Mouse (Mus musculus) thymus, postnatal 14 days (tissue): ENCODE results near the gene Atxn10.
A peak's percentile ranks its signal among the peaks of the same experiment; 100 is the strongest.

Experiments
- DNase-seq: peaks from one replicate; pipeline ENCODE4 v3.0.0; 2021

Gene Atxn10

DNA sequence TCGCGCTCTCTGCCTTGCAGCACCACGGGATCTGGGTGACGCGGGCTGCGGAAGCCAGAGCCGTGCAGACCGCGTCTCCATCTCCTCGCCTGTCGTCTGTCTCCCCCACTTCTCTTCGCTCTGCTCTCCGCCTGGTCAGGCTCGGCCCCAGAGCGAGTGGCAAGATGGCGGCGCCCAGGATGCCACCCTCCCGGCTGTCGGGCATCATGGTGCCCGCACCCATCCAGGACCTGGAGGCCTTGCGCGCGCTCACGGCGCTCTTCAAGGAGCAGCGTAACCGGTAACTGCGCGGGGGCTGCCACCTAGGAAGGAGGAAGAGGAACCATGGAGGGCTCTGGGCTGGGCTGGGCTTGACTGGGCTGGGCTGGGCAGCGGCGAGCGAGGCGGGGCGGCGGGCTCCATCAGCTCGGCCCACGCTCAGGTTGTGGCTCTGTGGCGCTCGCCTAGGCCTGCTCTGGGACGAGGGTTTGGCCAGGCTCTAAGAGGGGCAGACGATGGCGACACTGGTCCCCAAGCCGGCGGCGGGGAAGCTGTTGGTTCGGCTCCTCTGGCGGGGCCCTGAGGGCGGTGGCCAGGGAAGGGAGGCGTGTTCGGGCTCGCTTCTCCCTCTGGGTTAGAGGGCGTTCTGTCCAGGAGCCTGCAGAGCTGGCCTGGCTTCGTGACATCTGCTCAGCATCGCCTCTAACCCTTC, 401 bp downstream of the Atxn10 start:
- peak; percentile 82 for DNase-seq

DNA sequence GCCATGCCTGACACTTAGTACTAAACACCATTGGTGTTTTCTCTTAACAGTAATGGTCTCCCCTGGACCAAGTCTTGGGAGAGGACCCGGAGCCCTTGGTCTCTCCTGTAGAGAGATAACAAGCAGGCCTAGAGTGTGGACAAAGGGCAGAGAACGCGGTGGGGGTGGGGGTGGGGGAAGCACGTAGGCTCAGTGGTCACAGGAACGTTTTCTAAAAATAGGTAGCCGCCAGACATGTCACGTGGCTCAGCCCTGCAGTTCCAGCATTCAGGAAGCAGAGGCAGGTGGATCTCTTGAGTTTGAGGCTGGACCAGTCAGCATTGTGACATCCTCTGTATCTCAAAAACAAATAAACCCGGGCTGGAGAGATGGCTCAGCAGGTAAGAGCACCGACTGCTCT, 1.2 kb downstream of the Atxn10 start:
- DNase-seq: no peak

DNA sequence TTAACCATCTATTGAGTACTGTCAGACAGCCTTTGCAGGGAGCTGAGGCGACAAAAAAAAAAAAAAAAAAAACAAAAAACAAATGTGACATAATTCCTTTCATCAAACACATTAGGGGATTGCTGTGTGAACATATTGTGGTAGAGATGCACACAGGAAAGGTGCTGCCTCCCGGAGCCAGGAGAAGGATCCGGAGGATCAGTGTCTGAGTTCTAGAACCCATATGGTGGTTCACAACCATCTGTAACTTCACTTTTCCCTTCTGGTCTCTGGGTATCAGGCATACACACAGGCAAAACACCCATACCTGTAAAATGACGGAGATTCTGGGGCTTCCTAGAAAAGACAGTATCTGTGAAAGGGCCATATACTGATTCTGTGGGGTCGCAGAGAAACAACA, 1.9 kb downstream of the Atxn10 start:
- no peak for DNase-seq

DNA sequence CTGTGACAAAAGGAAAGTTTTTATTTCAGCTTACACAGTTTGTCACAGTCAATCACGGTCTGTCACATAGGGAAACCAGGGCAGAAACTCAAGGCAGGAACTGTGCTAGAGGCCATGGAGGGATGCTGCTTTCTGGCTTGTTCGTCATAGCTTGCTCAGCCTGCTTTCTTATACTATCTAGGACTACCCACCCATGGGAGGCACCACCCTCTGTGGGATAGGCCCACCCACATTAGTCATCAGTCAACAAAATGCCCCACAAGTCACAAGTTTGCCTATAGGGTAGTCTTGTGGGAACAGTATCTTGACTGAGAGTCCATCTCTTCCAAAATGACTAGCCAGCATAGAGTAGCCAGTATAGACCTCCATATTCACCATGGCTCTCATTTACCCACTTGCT, 6.2 kb downstream of the Atxn10 start:
- no peak for DNase-seq

DNA sequence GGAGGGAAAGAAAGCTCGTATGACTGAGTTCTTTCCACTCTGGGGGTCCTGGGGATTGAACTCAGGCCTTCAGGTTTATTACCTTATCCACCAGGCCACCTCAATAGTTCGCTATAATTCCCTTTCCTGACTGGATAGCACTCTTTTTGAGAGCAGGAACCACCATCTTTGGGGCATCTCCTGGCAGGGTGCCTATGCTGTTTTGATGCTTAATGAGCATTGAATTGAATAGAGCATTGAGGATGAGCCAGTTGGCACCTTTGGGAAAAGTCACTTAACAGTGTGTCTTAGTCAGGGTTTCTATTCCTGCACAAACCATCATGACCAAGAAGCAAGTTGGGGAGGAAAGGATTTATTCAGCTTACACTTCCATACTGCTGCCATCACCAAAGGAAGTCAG, 8.6 kb downstream of the Atxn10 start:
- DNase-seq: no peak

DNA sequence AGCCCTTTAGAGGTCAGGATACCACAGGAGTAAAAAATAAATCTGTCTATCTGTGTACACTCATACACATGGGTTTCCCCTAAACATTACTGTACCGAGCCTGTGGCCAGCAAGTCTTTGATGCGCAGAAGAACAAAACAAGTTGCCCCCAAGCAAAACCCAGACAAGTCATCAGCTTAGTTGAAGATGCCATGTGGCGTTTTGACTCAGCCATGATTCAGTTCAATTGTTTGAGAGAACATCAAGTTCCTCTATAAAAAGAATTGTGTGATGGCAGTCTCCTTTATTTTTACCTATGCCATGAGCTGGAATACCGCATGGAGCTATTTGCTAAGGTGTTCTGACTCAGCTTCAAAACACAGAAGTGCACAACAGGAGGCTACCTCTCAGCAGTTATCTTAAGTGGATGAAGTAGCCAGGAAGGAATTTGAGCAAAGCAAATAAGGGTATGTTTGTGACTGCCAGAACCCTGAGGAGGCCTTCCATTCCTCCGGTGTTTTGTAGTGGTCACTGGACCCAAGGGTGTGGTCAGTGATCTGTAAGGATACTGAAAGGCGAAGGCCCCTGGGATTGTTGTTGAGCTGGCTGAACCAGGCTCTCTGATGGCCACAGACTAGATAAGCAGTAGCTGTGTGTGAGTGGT, 11.1 kb downstream of the Atxn10 start:
- DNase-seq: no peak

DNA sequence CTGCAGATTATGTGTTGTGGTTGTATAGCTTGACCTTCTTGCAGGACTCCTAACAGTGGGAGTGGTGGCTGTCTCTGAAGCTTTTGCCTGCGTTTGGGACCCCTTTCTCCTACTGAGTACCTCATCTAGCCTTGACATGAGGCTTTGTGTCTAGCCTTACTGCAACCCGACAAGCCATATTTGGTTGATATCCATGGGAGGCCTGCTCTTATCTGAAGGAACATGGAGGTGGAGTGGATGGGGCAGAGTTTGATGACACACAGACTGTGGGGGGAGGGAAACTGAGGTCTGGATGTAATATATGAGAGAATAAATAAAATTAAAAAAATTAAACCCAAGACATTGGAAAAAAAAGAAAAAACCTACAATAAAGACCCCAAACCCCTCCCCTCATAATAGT, 14.1 kb downstream of the Atxn10 start:
- DNase-seq: no peak

DNA sequence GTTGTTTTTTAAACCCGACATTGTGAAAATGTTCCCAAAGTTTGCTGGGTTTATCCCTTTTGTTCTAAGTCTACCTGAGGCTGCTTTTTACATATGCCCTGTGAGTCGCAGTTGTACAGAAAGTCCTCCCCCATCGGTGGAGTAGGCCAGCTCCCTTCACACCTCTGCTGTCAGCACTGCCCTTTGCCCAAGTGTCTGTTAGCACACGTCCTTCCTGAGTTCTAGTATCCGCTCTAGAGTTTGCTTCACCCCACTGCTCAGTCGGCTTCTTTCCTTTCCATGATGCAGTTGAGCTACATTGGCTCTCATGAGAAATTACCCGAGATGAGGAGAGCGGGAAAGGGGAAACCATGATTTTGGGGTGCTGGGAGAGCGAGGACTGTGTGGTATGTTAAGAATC, 18.0 kb downstream of the Atxn10 start:
- no peak for DNase-seq

DNA sequence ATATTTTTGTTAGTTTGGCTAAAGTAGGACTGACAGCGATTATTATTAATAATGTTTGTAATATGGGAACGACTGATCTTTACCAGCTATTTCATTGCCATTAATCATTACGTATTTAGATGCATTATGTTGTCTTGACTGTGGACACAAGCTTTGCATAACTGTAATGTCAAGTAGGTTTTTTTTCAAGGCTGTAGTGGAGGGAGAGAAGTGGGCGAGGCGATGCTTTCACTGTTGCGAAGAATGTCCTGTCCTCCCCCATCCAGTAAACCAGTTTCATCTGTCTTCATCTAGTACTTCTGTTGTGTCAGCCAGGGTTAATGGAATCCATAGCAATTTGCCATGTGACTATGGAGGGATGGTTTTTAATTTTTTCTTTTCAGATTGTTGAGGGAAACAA, 20.1 kb downstream of the Atxn10 start:
- no peak for DNase-seq

DNA sequence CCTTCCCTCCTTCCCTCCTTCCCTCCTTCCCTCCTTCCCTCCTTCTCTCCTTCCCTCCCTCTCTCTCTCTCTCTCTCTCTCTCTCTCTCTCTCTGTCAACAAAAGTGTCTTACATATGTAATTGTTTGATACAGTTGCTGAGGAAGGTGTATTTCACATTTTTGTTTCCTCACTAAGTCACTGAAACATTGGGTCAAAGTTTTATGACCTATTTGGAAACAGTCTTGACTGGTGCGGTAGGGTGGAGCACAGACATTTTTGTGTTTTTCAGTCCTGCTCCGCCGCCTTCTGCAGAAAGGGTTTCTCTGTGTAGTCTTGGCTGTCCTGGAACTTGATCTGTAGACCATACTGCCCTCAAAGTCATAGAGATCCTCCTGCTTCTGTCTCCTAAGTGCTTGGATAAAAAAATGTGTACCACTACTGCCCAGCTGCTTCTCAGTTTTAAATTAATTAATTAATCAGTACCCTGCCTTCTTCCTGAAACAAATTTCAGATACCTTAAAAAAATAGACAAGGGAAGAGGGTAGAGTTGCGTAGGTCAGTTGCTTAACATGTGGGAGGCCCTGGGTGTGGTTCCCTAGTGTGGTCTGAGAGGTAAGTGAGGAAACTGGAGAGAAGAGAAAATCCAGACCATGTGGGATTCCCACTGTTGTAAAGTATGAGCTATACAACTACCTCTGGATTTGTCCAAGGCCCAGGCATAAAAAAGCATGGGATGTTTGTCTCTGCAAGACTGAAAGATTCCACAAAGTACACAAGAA, 21.6 kb downstream of the Atxn10 start:
- DNase-seq: no peak

DNA sequence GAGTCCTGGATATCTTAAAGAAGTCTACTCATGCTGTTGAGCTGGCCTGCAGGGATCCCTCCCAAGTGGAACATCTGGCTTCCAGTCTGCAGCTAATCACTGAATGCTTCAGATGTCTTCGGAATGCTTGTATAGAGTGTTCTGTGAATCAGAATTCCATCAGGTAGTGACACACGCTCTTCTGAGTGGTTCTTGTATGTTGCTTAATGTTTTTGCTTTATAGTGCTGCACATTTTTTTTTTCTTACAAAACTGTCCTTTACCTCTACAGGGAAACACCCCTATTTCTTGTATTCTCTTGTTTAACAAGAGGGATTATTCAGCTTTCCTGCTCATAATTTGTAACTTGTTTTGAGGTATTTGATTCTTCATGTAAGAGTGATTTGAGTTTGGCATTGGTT, 23.4 kb downstream of the Atxn10 start:
- no peak for DNase-seq

DNA sequence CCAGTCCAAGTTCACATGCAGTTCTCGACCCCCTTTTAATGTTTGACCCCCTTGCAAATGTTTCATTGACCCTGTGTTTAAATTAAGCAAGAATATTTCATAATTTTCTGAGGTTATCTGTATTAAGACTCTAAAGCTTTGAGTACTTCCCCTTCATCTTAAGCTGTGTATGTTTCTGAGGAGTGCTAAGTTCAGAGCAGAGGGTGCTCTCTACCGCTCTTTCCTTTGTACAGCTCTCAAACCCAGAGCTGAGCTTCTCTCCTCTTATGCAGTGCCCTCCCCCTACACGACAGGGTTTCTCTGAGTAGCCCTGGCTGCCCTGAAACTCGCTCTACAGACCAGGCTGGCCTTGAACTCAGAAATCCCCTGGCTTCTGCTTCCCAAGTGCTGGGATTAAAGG, 23.9 kb downstream of the Atxn10 start:
- no peak for DNase-seq

DNA sequence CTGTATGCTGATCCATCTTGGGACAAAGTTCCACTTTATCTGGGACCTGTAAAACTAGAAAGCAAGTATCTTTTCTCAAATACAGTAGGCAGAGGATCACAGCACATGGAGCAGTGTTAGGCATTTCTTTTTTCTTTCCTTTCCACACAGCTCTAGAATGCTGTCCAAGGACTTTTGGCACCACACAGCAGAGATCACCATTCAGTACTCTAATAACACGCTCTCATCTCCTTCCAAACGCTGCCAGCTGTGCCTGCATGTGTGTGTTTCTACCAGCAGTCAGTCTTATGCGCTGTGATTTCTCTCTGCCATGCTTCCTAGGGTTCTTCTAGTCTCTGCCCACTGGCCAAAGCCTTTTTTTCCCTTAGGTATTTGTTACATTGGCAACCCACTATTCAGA, 28.3 kb downstream of the Atxn10 start:
- no peak for DNase-seq

DNA sequence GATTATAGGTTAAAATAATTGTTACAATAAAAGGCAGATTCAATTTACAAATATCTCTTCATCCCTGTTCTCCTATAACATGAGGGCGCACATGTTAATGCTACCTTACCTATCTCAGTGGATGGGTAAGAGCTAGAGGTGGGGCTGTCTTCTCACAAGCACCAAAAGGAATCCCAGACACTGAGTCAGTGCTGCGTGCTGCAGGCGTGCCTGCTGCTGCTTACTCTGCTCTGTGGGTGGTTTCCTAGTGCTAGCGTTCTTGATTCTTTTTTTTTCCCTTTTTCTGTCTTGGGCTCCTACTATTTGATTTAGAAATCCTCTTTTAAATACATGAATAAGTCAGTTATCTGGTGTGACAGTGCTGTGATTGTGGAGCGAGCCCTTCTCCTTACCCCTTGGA, 30.9 kb downstream of the Atxn10 start:
- no peak for DNase-seq

DNA sequence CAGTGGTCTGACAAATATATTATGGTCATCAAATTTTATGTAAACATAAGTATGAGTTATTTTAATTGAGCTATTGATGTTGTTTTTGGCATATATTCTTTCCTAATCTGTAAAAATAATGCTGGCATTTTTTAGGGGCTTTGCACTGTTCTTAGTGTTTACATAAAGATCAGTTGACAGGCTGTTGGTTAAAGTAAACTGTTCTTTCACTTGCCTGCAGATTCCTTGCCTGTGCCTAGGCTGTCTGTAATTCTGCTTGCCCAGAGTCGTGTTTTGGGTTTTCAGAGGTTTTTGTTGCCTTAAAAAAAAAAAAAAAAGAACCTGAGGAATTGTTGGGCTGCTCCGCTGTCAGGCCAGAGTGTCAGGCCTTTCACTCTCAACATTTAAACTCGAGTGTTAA, 33.7 kb downstream of the Atxn10 start:
- no peak for DNase-seq

DNA sequence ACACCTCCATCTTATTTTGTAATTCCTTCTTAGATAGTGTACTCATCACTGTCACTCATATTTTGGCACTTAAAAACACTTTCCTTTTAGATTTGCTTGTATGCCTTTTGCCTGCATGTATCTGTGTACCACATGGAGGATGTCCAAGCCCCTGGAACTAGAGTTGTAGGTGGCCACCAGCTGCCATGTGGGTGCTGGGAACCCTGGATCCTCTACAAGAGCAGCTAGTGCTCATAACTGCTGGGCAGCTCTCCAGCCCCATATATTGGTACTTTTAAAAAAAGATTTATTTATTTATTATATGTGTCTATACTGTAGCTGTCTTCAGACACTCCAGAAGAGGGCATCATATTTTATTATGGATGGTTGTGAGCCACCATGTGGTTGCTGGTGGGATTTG, 37.1 kb downstream of the Atxn10 start:
- no peak for DNase-seq

DNA sequence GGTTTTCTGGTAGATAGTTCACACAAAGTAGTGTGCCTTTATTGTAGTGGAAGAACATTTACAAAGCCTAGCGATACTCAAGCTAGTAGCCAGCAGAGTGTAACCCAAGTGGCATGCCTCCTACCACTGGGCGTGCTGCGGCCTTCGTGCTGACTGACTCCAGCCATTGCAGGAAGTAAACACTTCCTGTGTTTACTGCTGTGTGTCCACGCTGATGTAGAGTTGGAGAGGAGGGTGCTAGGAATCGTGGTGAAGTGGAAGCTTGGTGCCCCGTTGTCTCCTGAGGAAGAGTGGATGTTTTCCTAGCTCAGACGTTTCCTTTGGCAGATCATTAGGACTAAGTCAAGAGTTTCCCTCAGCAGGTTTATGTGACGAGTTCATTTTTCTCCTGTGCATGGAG, 47.4 kb downstream of the Atxn10 start:
- DNase-seq: no peak

DNA sequence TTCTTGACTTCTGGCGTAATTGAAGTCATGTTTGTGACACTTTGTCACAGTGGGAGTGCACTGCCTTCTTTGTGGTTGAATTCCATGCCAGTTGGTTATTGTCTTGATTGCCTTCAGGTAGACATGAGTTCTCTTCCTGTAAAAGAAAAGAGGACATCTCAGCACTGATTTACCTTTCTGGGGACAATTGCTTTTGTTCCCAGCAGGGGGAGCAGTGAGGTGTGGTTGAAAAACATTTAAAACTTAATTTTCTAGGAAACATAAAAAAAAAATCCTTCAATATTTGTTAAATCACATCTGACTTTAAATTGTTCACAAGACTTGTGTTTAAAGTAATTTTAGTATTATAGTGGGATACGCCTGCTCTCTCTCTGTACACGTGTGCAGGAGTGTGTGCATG, 52.7 kb downstream of the Atxn10 start:
- DNase-seq: peak; percentile 39

DNA sequence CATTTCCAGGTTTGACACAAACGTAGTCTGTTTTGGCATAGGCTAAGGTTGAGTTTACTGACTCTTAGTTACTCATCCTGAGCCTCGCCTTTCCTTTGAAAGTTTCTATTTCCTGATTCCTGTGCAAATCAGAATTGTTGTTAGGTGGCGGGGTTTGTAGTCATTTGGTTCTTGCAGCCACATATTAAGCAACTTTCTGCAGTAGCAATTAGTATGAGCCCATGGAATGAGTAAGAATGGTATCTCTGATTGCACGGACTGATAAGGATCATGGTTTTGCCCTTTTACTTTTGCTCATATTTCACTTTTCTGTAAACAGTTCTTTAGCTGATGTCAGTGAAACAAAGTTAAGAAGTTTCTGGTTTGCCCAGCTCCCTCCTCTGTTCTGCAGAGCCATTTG, 53.9 kb downstream of the Atxn10 start:
- no peak for DNase-seq

DNA sequence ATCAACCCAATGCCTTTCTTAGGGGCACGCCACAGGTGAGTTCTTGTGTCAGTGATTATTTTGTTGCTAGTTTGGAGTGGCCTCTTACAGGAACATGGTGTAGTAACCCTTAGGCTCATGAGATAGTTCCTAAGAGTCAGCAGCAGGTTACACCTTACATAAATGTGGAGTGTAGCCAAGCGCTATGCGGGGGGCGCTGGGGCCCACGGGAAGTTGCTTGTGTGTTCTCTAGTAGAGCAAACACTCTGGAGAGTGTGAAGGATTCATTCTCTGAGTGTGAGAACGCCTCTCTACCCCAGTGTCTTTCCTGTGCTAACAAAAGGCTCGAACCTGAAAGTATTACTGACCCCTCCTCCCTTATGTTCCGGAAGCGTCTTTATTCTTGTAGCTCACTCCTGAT, 59.3 kb downstream of the Atxn10 start:
- no peak for DNase-seq

DNA sequence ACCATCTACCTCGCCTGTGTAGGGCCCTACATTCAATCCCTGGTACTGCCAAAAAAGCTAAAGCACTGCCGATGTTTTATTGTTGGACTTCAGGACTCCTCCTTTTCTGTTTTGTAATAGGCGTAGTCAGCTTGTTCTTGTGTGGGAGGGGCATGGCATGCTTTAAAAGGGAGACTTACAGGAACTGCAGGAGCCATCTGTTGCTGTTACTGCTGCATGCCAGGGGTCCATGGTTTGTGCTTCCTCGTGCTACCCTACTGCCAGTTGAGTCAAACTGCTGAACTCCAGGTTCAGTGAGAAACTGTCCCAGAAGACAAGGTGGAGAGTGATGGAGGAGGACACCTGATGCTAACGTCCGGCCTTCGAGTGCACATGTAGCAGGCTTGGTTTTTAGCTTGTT, 65.9 kb downstream of the Atxn10 start:
- peak; percentile 52 for DNase-seq

DNA sequence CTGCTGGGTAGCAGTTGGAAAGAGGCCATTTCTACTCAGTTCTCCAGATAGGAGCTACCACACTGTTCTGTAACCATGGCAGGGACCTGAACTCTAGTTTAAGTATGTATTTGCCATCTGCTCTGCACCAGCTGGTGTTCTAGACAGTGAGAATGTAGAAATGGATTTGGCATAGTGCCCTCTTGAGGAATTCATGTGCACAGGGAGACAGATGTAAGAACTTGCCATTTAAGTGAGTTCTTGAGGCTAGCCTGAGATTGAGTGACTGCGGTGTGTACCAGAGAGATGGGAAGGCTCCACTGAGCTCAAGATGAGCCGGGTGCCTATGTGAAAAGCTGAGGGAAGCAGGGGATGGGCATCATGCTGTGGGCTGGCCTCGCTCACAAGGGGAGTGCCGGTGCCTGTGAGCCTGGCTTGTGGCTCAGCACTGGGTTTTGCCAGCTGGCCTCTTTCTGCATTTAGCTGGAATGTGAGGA, 67.2 kb downstream of the Atxn10 start:
- peak; percentile 50 for DNase-seq

DNA sequence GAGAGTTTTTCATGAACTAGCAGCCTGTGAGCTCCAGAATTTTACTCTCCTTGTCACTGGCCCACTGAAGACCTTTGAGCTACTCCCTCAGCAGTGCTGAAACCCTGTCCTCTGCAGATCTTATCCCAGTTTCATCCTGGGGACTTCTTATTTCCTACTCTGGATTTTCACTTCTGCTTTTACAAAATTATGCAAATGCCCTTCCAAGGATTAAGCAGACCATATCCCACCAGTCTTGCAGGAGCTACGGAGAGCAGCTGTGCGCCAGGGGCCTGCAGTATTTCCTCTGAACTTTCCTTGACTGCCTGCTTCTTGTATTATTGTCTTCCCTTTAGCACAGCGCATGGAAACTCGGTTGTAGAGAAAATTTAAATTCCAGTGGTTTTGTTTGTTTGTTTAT, 68.7 kb downstream of the Atxn10 start:
- DNase-seq: no peak

DNA sequence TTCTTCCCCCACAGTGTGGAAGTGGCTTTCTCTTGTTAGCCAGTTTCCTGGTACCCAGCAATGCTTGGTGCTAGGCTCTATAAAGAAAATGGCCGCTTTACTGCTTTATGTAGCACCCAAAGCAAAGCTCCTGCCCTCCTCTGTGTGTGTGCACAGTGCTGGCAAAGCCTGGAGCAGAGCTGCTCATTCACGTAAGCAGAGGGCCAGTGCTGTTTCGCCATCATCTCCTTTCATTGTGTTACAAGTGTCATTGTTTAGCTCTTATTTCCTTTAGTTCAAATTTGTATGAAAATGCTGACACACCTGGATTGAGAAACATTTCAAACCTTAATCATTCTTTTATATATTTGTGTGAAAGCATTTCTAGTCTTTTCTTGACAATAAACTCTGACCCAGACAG, 69.5 kb downstream of the Atxn10 start:
- DNase-seq: peak; percentile 14
